Mouse (Mus musculus) left cerebral cortex, adult 8-10 months (tissue): ENCODE measurements at regions not wholly inside any gene's neighbourhood (a gene's known extent, or its start where the extent isn't known, plus 50 kb on each side); places are given as distances from the start of the nearest gene placed in this dataset.

ENCODE experiments used
- DNase-seq, 2 experiments: peaks; one replicate each; pipeline ENCODE4 v3.0.0; 2022; ENCODE audit warnings: low spot score in 2 of 2

- DNase-seq: peak; percentile 4 to 35
Observed at GRCm38 (mm10) chr5:119213692-119214357, 456.6 kb upstream of the Tbx3 start.

- no peak for DNase-seq
Observed at GRCm38 (mm10) chr5:119214937-119215336, 455.5 kb upstream of the Tbx3 start.

GRCm38 (mm10) chr5:119215364-119215763 is 455.1 kb upstream of the Tbx3 start:
- no peak for DNase-seq

- DNase-seq: no peak
Observed at GRCm38 (mm10) chr5:119216146-119216545, 454.3 kb upstream of the Tbx3 start.

GRCm38 (mm10) chr5:119217077-119217476 is 453.4 kb upstream of the Tbx3 start:
- no peak for DNase-seq

GRCm38 (mm10) chr5:119228691-119229090 is 441.8 kb upstream of the Tbx3 start:
- DNase-seq: no peak

- no peak for DNase-seq
Observed at GRCm38 (mm10) chr5:119232941-119233340, 437.5 kb upstream of the Tbx3 start.

GRCm38 (mm10) chr5:119235884-119236283 is 434.6 kb upstream of the Tbx3 start:
- no peak for DNase-seq

- peak; percentile 10 to 67 for DNase-seq
Observed at GRCm38 (mm10) chr5:119246824-119247223, 423.6 kb upstream of the Tbx3 start.

GRCm38 (mm10) chr5:119248626-119249025 is 421.8 kb upstream of the Tbx3 start:
- no peak for DNase-seq

GRCm38 (mm10) chr5:119249124-119249718 is 421.2 kb upstream of the Tbx3 start:
- no peak for DNase-seq

GRCm38 (mm10) chr5:119251311-119252047 is 419.0 kb upstream of the Tbx3 start:
- no peak for DNase-seq

- DNase-seq: no peak
Observed at GRCm38 (mm10) chr5:119257374-119258120, 412.9 kb upstream of the Tbx3 start.

GRCm38 (mm10) chr5:119258831-119259230 is 411.6 kb upstream of the Tbx3 start:
- DNase-seq: no peak

- no peak for DNase-seq
Observed at GRCm38 (mm10) chr5:119265149-119265890, 405.1 kb upstream of the Tbx3 start.

- no peak for DNase-seq
Observed at GRCm38 (mm10) chr5:119271234-119271852, 399.1 kb upstream of the Tbx3 start.

GRCm38 (mm10) chr5:119273203-119273602 is 397.3 kb upstream of the Tbx3 start:
- no peak for DNase-seq

GRCm38 (mm10) chr5:119273615-119274014 is 396.9 kb upstream of the Tbx3 start:
- no peak for DNase-seq

GRCm38 (mm10) chr5:119274817-119275494 is 395.5 kb upstream of the Tbx3 start:
- DNase-seq: no peak

- no peak for DNase-seq
Observed at GRCm38 (mm10) chr5:119280146-119280545, 390.3 kb upstream of the Tbx3 start.
